Mouse (Mus musculus) liver, adult 2 months (tissue): ENCODE results near the gene Dicer1.

ENCODE experiments used
- CTCF ChIP-seq: fragments of 200-500 bp; IDR thresholded peaks from 2 replicates; pipeline ENCODE4 v1.5.1; 2011; ENCODE audit warnings: low read depth, low read length, control low read depth
- POLR2A ChIP-seq: fragments of 200-500 bp; IDR thresholded peaks from 2 replicates; pipeline ENCODE4 v1.6.1; 2011; ENCODE audit warnings: low read length, control low read depth; ENCODE audit not compliant: insufficient read depth; ENCODE audit errors: extremely low read depth

GRCm38 (mm10) chr12:104700266-104700665 is 51.5 kb downstream of the Dicer1 start:
- TF ChIP-seq CTCF (no peak), POLR2A (no peak)
